Mouse (Mus musculus) testis, adult 2 months (tissue): Measurements from ENCODE around the gene Gna13. TPM values are rescaled to one million over a fixed set of nuclear protein-coding genes. Genes with fewer than 3 reads are reported as not detected.

Experiments
- H3K27ac ChIP-seq: fragments of 200-500 bp; 2 replicates; pipeline ENCODE4 v1.5.1; 2012; ENCODE audit warnings: low read depth, low read length; ENCODE audit not compliant: control insufficient read depth, insufficient read depth
- H3K27me3 ChIP-seq: fragments of 200-500 bp; 2 replicates; pipeline ENCODE4 v1.6.1; 2012; ENCODE audit warnings: mild to moderate bottlenecking, low read length, moderate library complexity; ENCODE audit not compliant: control insufficient read depth, insufficient read depth
- H3K36me3 ChIP-seq: fragments of 200-500 bp; 2 replicates; pipeline ENCODE4 v1.6.1; 2012; ENCODE audit warnings: mild to moderate bottlenecking, low read length; ENCODE audit not compliant: control insufficient read depth, insufficient read depth
- H3K4me1 ChIP-seq: fragments of 200-500 bp; 2 replicates; pipeline ENCODE4 v1.6.1; 2012; ENCODE audit warnings: low read length; ENCODE audit not compliant: control insufficient read depth, insufficient read depth
- H3K4me3 ChIP-seq: fragments of 200-500 bp; 2 replicates; pipeline ENCODE4 v1.5.1; 2012; ENCODE audit warnings: low read depth, mild to moderate bottlenecking, low read length, moderate library complexity, mixed read lengths; ENCODE audit not compliant: control insufficient read depth
- CTCF ChIP-seq: fragments of 200-500 bp; IDR thresholded peaks from 2 replicates; pipeline ENCODE4 v1.5.1; 2012; ENCODE audit warnings: low read depth, mild to moderate bottlenecking, inconsistent platforms, low read length, moderate library complexity; ENCODE audit not compliant: control insufficient read depth, insufficient read depth, insufficient replicate concordance
- POLR2A ChIP-seq: fragments of 200-500 bp; IDR thresholded peaks from 2 replicates; pipeline ENCODE4 v1.6.1; 2012; ENCODE audit warnings: low read depth, mild to moderate bottlenecking, inconsistent platforms, low read length, moderate library complexity; ENCODE audit not compliant: control insufficient read depth
- polyA plus RNA-seq: library from polyadenylated mRNA; depleted of rRNA; stranded (reverse); fragments of >200 nt; gene quantifications from 2 replicates; pipeline ENCODE4 v1.2.3, GENCODE M21; 2012; rRNA removed

Gene Gna13
- polyA plus RNA-seq = 30.3 and 37.7 TPM in 2 replicates

- Histone ChIP-seq H3K4me1 (peaks cover 11% of the 10 kb centered on the region), H3K4me3 (peak within 1 kb of the TSS; percentile 96), H3K36me3 (no peaks in the 10 kb centered on the region), H3K27me3 (no peaks in the 10 kb centered on the region), H3K27ac (peak within 1 kb of the TSS; percentile 95)
- TF ChIP-seq CTCF (no peak), POLR2A (peak; percentile 62)
Measured at GRCm38 (mm10) chr11:109362463-109363190, at the start of gene Gna13. Gene Gna13, plus strand, starts transcription at chr11:109362831.

DNA sequence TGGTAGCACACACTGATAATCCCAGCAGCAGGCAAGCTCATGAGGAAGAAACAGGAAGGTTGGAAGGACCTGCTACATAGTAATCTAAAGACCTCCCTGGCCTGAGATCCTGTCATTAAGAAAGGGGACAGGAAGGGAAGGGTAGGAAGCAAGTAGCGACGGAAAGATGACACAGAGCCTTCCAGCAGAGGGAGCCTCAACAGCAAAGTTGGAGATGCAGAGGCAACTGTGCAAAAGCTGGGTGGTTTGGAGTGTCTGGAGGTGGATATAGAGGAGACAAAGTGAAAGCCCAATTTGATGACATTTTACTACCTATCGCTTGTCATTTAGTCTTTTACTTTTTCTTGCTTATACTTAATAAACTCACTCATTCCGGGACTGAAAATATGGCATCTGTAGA, 45.7 kb upstream of the Gna13 start:
- Histone ChIP-seq H3K27ac (no peak overlapping the region), H3K4me1 (peaks cover 5% of the 10 kb centered on the region), H3K4me3 (no peak overlapping the region), H3K36me3 (no peaks in the 10 kb centered on the region), H3K27me3 (no peaks in the 10 kb centered on the region)
- peak; percentile 37; the same call in 1 of the 2 replicates for TF ChIP-seq CTCF
- no peak for TF ChIP-seq POLR2A

DNA sequence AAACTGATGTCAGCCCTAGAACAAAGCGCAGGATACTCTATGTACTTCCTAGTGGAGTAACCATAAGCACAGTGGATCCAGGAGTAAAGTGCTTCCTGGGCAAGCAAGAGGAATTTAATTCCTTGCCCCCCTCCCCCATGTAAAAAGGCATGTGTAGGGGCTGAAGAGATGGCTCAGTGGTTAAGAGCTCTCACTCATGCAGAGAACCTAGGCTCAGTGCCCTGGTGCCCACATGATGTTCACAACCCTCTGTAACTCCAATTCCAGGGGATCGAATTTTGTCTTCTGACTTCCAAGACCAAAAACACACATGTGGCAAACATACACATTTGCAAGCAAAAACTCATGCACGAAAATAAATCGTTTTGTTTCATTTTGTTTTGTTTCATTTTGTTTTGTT, 43.2 kb upstream of the Gna13 start:
- H3K27me3 ChIP-seq = no peaks in the 10 kb centered on the region
- TF ChIP-seq CTCF (no peak), POLR2A (no peak)
- no peak overlapping the region for H3K27ac ChIP-seq
- H3K4me1 ChIP-seq = peaks cover 4% of the 10 kb centered on the region
- H3K36me3 ChIP-seq = no peaks in the 10 kb centered on the region
- no peak overlapping the region for H3K4me3 ChIP-seq

- no peaks in the 10 kb centered on the region for H3K36me3 ChIP-seq
- H3K27me3 ChIP-seq = no peaks in the 10 kb centered on the region
- no peak overlapping the region for H3K27ac ChIP-seq
- H3K4me3 ChIP-seq = no peak overlapping the region
- TF ChIP-seq POLR2A (no peak), CTCF (no peak)
- peaks cover 4% of the 10 kb centered on the region for H3K4me1 ChIP-seq
Measured at GRCm38 (mm10) chr11:109319946-109320345, 42.7 kb upstream of the Gna13 start.

GRCm38 (mm10) chr11:109320361-109320933, 42.2 kb upstream of the Gna13 start:
- Histone ChIP-seq H3K36me3 (no peaks in the 10 kb centered on the region), H3K4me3 (no peak overlapping the region), H3K4me1 (peaks cover 4% of the 10 kb centered on the region), H3K27ac (no peak overlapping the region), H3K27me3 (no peaks in the 10 kb centered on the region)
- no peak for TF ChIP-seq CTCF
- TF ChIP-seq POLR2A = no peak

DNA sequence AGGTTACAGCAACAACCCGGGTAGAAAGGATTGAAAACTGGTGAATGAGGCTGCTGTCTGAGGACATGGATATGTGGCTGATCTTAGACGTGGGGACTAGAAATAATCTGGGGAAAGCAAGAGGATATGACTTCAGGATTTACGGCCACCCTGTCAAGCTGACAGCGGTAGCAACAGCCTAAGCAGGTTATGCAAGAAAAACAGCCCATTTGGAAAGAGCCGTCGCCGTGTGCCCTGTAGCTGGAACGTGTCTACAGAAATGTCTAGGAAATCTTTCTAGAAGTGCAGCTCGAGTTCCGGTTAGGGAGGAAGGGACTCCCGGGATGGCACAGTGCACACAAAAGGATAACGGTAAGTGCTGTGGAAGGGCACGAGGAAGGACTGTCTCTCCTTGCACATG, 36.4 kb upstream of the Gna13 start:
- H3K27me3 ChIP-seq = no peaks in the 10 kb centered on the region
- no peak overlapping the region for H3K27ac ChIP-seq
- H3K4me1 ChIP-seq = peaks cover 5% of the 10 kb centered on the region
- TF ChIP-seq CTCF (no peak), POLR2A (no peak)
- H3K4me3 ChIP-seq = no peak overlapping the region
- H3K36me3 ChIP-seq = no peaks in the 10 kb centered on the region

- Histone ChIP-seq H3K27ac (no peak overlapping the region), H3K27me3 (no peaks in the 10 kb centered on the region), H3K4me1 (peaks cover 11% of the 10 kb centered on the region), H3K4me3 (no peak overlapping the region), H3K36me3 (no peaks in the 10 kb centered on the region)
- TF ChIP-seq CTCF (no peak), POLR2A (no peak)
Measured at GRCm38 (mm10) chr11:109327381-109327780, 35.2 kb upstream of the Gna13 start.
